Mouse (Mus musculus): ENCODE measurements around the gene Creb3l2.

DNA sequence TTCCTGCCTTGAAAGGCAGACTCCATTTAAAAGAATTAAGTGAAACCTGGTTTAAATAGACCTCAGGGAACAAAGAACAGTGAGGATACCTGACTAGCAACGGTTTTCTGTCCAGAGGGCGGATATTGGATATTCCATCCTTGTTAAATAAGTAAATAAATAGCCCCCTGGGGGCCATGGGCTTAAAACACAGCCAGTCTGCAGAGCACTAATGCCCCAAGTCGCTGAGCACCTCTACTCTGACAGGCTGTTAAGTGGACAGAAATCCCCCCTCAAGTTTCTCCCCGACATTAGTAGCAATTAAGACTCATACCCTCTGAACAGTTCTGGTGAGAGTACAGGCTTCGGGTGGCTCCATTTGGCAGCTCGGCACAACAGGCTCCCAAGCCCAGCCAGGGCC is 48.7 kb downstream of the Creb3l2 start:
- TF ChIP-seq POLR2A (IDR thresholded peaks at IDR 0.05; ENCODE audit: borderline replicate concordance, low read depth, low read length) (no peak), CTCF (IDR thresholded peaks at IDR 0.05; ENCODE audit: low read depth, low read length) (no peak)
